Mouse (Mus musculus) ES-Bruce4 (cell line): ENCODE data around the gene Mansc1.

ENCODE experiments used
- CTCF ChIP-seq: IDR thresholded peaks from one replicate; pipeline ENCODE4 v1.8.1; 2011; ENCODE audit warnings: low read depth, low read length
- POLR2A ChIP-seq: IDR thresholded peaks from one replicate; pipeline ENCODE4 v1.8.1; 2011; ENCODE audit warnings: low read length; ENCODE audit not compliant: insufficient read depth

- no peak for TF ChIP-seq CTCF
- TF ChIP-seq POLR2A, result no peak
Observed at GRCm38 (mm10) chr6:134636476-134636875, 4.2 kb upstream of the Mansc1 start.
